Comparison of ENCODE assay signal across 8 mouse cellular contexts in the genomic region with DNA sequence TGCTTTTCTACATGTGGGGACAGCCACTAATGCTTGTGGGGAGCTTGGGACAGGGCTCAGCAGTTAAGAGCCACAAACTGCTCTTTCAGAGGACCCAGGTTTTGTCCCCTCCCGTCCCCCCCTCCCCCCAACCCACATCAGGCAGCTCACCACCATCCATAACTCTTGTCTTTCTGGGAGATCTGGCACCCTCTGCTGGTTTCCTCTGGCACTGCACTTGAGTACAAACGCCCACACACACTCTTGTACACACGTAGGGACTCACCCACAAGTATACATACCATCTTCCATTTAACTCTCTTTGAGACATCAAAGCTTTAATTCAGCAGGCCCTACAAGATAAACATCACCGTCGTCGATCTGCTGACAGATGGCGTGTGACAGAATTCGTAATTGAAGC. TPM values are rescaled to one million over a fixed set of nuclear protein-coding genes. Genes with fewer than 3 reads are reported as not detected.
A peak's percentile ranks its signal among the peaks of the same experiment; 100 is the strongest.
DNase-seq lines count a peak whose midpoint lies in the region; ATAC-seq and TF ChIP-seq lines count a peak whose summit lies in the region.

No protein-coding gene starts in this region.

- 40% methylated on average over 8 of the region's 8 CpGs for WGBS in lung, embryonic 14.5 days
- 41% methylated on average over 8 of the region's 8 CpGs for WGBS in kidney, embryonic 14.5 days
- WGBS in lung, postnatal 0 days: 41% methylated on average over 8 of the region's 8 CpGs
- 44% methylated on average over 8 of the region's 8 CpGs for WGBS in stomach, embryonic 14.5 days

- no peak overlapping the region for H3K4me2 ChIP-seq in lung, embryonic 14.5 days
- no peak overlapping the region for H3K4me2 ChIP-seq in kidney, embryonic 14.5 days (replicated peaks; ENCODE audit: low read depth, low read length)
- no peak overlapping the region for H3K4me2 ChIP-seq in lung, postnatal 0 days (replicated peaks; ENCODE audit: low read depth, low read length)
- no peak overlapping the region for H3K4me2 ChIP-seq in stomach, embryonic 14.5 days (replicated peaks; ENCODE audit: low read depth, low read length)

- peak; percentile 76; the same call in 1 of the 2 replicates for ATAC-seq in lung, embryonic 14.5 days (ENCODE audit: insufficient read depth)
- ATAC-seq in kidney, embryonic 14.5 days (ENCODE audit: low FRiP score, low TSS enrichment): 0 out of 2 replicates have a peak, but pooled peaks have one; percentile 68
- 0 out of 2 replicates have a peak, but pooled peaks have one; percentile 43 for ATAC-seq in lung, postnatal 0 days
- ATAC-seq in stomach, embryonic 14.5 days (ENCODE audit: insufficient number of reproducible peaks, insufficient read depth, low FRiP score, low read depth): peak; percentile 23; the same call in 1 of the 2 replicates

- H3K27me3 ChIP-seq in lung, embryonic 14.5 days (ENCODE audit: insufficient read depth, low read length): no peaks in the 10 kb centered on the region
- no peaks in the 10 kb centered on the region for H3K27me3 ChIP-seq in kidney, embryonic 14.5 days (ENCODE audit: control insufficient read depth, insufficient read depth, low read length)
- no peaks in the 10 kb centered on the region for H3K27me3 ChIP-seq in lung, postnatal 0 days (replicated peaks; ENCODE audit: insufficient read depth, low read length)
- no peaks in the 10 kb centered on the region for H3K27me3 ChIP-seq in stomach, embryonic 14.5 days (ENCODE audit: control insufficient read depth, insufficient read depth, low read length)

- TF ChIP-seq EP300 in lung, postnatal 0 days (IDR thresholded peaks at IDR 0.05): no peak

- no peaks in the 10 kb centered on the region for H3K9me3 ChIP-seq in lung, embryonic 14.5 days (ENCODE audit: low read depth, low read length)
- H3K9me3 ChIP-seq in kidney, embryonic 14.5 days (ENCODE audit: control insufficient read depth, low read length): no peaks in the 10 kb centered on the region
- H3K9me3 ChIP-seq in lung, postnatal 0 days (ENCODE audit: low read length): no peaks in the 10 kb centered on the region
- H3K9me3 ChIP-seq in stomach, embryonic 14.5 days (ENCODE audit: control insufficient read depth, low read depth, low read length): no peaks in the 10 kb centered on the region

- peak; percentile 78 for TF ChIP-seq CTCF in lung, embryonic 14.5 days (IDR thresholded peaks at IDR 0.05; ENCODE audit: low read depth)
- TF ChIP-seq CTCF in lung, postnatal 0 days (IDR thresholded peaks at IDR 0.05): peak; percentile 81

- H3K9ac ChIP-seq in lung, embryonic 14.5 days: no peak overlapping the region
- no peak overlapping the region for H3K9ac ChIP-seq in kidney, embryonic 14.5 days (ENCODE audit: low read depth, low read length)
- H3K9ac ChIP-seq in lung, postnatal 0 days (replicated peaks; ENCODE audit: low read depth): no peak overlapping the region
- H3K9ac ChIP-seq in stomach, embryonic 14.5 days (replicated peaks; ENCODE audit: low read depth, low read length): no peak overlapping the region

- DNase-seq in lung, embryonic 14.5 days: peak; percentile 79
- no peak for DNase-seq in lung, adult 18-20 months
- peak; percentile 20 for DNase-seq in T-cell, adult 2 months (ENCODE audit: low spot score)
- peak; percentile 83 for DNase-seq in embryo, embryonic 10.5 days (ENCODE audit: low spot score)
- peak; percentile 54 for DNase-seq in lung, postnatal 0 days (ENCODE audit: low spot score)
- DNase-seq in ovary, postnatal 14 days (ENCODE audit: low spot score): no peak

- H3K4me3 ChIP-seq in lung, embryonic 14.5 days (ENCODE audit: low read depth, low read length): no peak overlapping the region
- no peak overlapping the region for H3K4me3 ChIP-seq in kidney, embryonic 14.5 days (ENCODE audit: low read length)
- H3K4me3 ChIP-seq in lung, postnatal 0 days (ENCODE audit: low read depth, low read length): no peak overlapping the region
- H3K4me3 ChIP-seq in stomach, embryonic 14.5 days (ENCODE audit: low read depth, low read length): no peak overlapping the region

- no peaks in the 10 kb centered on the region for H3K4me1 ChIP-seq in lung, embryonic 14.5 days (ENCODE audit: insufficient read depth)
- no peaks in the 10 kb centered on the region for H3K4me1 ChIP-seq in kidney, embryonic 14.5 days (ENCODE audit: control insufficient read depth, insufficient read depth, low read length)
- H3K4me1 ChIP-seq in lung, postnatal 0 days (ENCODE audit: insufficient read depth, low read depth, low read length): no peaks in the 10 kb centered on the region
- H3K4me1 ChIP-seq in stomach, embryonic 14.5 days (ENCODE audit: control insufficient read depth, insufficient read depth, low read length): no peaks in the 10 kb centered on the region

- peaks cover 45% of the 10 kb centered on the region for H3K36me3 ChIP-seq in lung, embryonic 14.5 days (ENCODE audit: insufficient read depth)
- H3K36me3 ChIP-seq in kidney, embryonic 14.5 days (ENCODE audit: control insufficient read depth, insufficient read depth, low read length): peaks cover 7% of the 10 kb centered on the region
- no peaks in the 10 kb centered on the region for H3K36me3 ChIP-seq in lung, postnatal 0 days (ENCODE audit: insufficient read depth, low read length)
- H3K36me3 ChIP-seq in stomach, embryonic 14.5 days (ENCODE audit: control insufficient read depth, insufficient read depth, low read length): peaks cover 5% of the 10 kb centered on the region; the same call in 1 of the 2 replicates

- H3K27ac ChIP-seq in lung, embryonic 14.5 days (ENCODE audit: low read depth): no peak overlapping the region
- H3K27ac ChIP-seq in kidney, embryonic 14.5 days (ENCODE audit: low read depth, low read length): no peak overlapping the region
- no peak overlapping the region for H3K27ac ChIP-seq in lung, postnatal 0 days (ENCODE audit: low read length)
- H3K27ac ChIP-seq in stomach, embryonic 14.5 days (ENCODE audit: low read length): no peak overlapping the region

RNA-seq across cellular contexts. Expression of a gene that starts 25.3 kb away (rescaled TPM):
- polyA plus RNA-seq in lung, embryonic 14.5 days (2014; fragmentation: Nextera tagmentation; extraction: Ambion mirVana): 79.2 and 88.7 TPM in 2 replicates
- polyA plus RNA-seq in kidney, embryonic 14.5 days (2014; fragmentation: Nextera tagmentation; extraction: Ambion mirVana): 73.7 and 91.5 TPM in 2 replicates
- 43.9 and 45.5 TPM in 2 replicates for polyA plus RNA-seq in lung, postnatal 0 days (2015; fragmentation: Nextera tagmentation; extraction: Ambion mirVana)
- 78.4 and 80.9 TPM in 2 replicates for polyA plus RNA-seq in stomach, embryonic 14.5 days (2014; fragmentation: Nextera tagmentation; extraction: Ambion mirVana)

Comparison
In these comparisons a context has a peak if more than half of its experiments do, and no peak if none do; other contexts are left out.
1. DNase-seq: peak in lung, embryonic 14.5 days (single experiment), T-cell, adult 2 months (single experiment), embryo, embryonic 10.5 days (single experiment) and lung, postnatal 0 days (single experiment); none in lung, adult 18-20 months (0 of 2) and ovary, postnatal 14 days (single experiment).
2. ATAC-seq: peak in every context shown above with its lines; median percentile 76 in lung, embryonic 14.5 days; 68 in kidney, embryonic 14.5 days; 43 in lung, postnatal 0 days; 23 in stomach, embryonic 14.5 days.